Mouse (Mus musculus) myocyte (in vitro differentiated cells): ENCODE measurements at regions not wholly inside any gene's neighbourhood (a gene's known extent, or its start where the extent isn't known, plus 50 kb on each side); places are given as distances from the start of the nearest gene placed in this dataset.

ENCODE experiments used
- H3K27me3 ChIP-seq: one replicate; pipeline ENCODE4 v1.6.1; 2011; ENCODE audit not compliant: control insufficient read depth, insufficient read depth, insufficient read length
- H3K36me3 ChIP-seq: one replicate; pipeline ENCODE4 v1.6.1; 2011; ENCODE audit not compliant: control insufficient read depth, insufficient read depth
- H3K4me2 ChIP-seq: one replicate; pipeline ENCODE4 v1.6.1; 2011; ENCODE audit warnings: low read depth, control low read depth
- H3K4me3 ChIP-seq: one replicate; pipeline ENCODE4 v1.5.1; 2011; ENCODE audit warnings: mild to moderate bottlenecking, control low read depth, moderate library complexity
- H3K79me2 ChIP-seq: one replicate; pipeline ENCODE4 v1.6.1; 2011; ENCODE audit not compliant: control insufficient read depth, insufficient read depth
- H3ac ChIP-seq: one replicate; pipeline ENCODE4 v1.6.1; 2011; ENCODE audit not compliant: control insufficient read depth, insufficient read length
- CEBPB ChIP-seq: IDR thresholded peaks from 2 replicates; pipeline ENCODE4 v1.6.1; 2011; ENCODE audit warnings: mild to moderate bottlenecking, moderate library complexity; ENCODE audit not compliant: poor library complexity, insufficient read depth, severe bottlenecking
- E2F4 ChIP-seq: IDR thresholded peaks from one replicate; pipeline ENCODE4 v1.6.1; 2011; ENCODE audit warnings: mild to moderate bottlenecking, control low read depth, moderate library complexity; ENCODE audit not compliant: insufficient read depth
- MAX ChIP-seq: IDR thresholded peaks from one replicate; pipeline ENCODE4 v1.6.1; 2011; ENCODE audit warnings: low read depth, mild to moderate bottlenecking, control low read depth
- MYOD1 ChIP-seq, 3 experiments: IDR thresholded peaks; one replicate each; pipeline ENCODE4 v1.6.1; 2011; ENCODE audit warnings: control low read depth in 2 of 3, low read depth in 2 of 3, mild to moderate bottlenecking in 2 of 3, moderate library complexity in 1 of 3; ENCODE audit not compliant: insufficient read length in 2 of 3, control insufficient read depth in 1 of 3
- MYOG ChIP-seq, 3 experiments: IDR thresholded peaks; one replicate each; pipeline ENCODE4 v1.6.1; 2011; ENCODE audit warnings: control low read depth in 2 of 3, low read depth in 2 of 3, mild to moderate bottlenecking in 2 of 3; ENCODE audit not compliant: insufficient read length in 2 of 3, control insufficient read depth in 1 of 3, insufficient read depth in 1 of 3
- POLR2A ChIP-seq: IDR thresholded peaks from one replicate; pipeline ENCODE4 v1.6.1; 2011; ENCODE audit warnings: low read depth, mild to moderate bottlenecking, control low read depth, moderate library complexity; ENCODE audit not compliant: insufficient read length
- POLR2AphosphoS2 ChIP-seq: IDR thresholded peaks from one replicate; pipeline ENCODE4 v1.6.1; 2011; ENCODE audit warnings: low read depth, control low read depth; ENCODE audit not compliant: insufficient read length
- REST ChIP-seq: IDR thresholded peaks from one replicate; pipeline ENCODE4 v1.6.1; 2011; ENCODE audit warnings: mild to moderate bottlenecking, control low read depth, moderate library complexity; ENCODE audit not compliant: insufficient read depth, insufficient read length
- SRF ChIP-seq: IDR thresholded peaks from one replicate; pipeline ENCODE4 v1.6.1; 2011; ENCODE audit warnings: low read depth; ENCODE audit not compliant: control insufficient read depth, insufficient read length
- TCF12 ChIP-seq: IDR thresholded peaks from one replicate; pipeline ENCODE4 v1.6.1; 2011; ENCODE audit warnings: mild to moderate bottlenecking, control low read depth; ENCODE audit not compliant: poor library complexity, insufficient read depth, severe bottlenecking
- TCF3 ChIP-seq: IDR thresholded peaks from one replicate; pipeline ENCODE4 v1.6.1; 2011; ENCODE audit warnings: low read depth, control low read depth; ENCODE audit not compliant: insufficient read length
- USF1 ChIP-seq: IDR thresholded peaks from one replicate; pipeline ENCODE4 v1.6.1; 2011; ENCODE audit warnings: low read depth, mild to moderate bottlenecking, control low read depth, moderate library complexity

DNA sequence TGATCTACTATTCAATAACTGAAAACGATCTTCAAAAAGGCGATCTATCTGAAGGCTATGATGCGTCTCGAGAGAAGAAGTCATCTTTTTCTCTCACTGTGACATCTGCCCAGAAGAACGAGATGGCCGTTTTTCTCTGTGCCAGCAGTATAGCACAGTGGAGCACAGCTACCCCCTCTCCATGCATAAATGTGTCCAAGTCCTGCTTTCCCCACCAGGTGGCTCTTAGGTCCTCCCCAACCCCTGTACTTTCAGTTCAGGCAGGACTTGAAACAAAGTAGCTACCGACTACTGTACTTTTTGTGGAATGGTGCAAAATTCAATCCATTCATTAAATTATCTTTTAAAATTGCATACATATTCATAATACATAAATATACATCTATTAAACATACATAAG is 123.2 kb upstream of the Try4 start:
- no peaks in the 10 kb centered on the region for H3K36me3 ChIP-seq
- H3K79me2 ChIP-seq, result no peaks in the 10 kb centered on the region
- TF ChIP-seq MYOD1 (IDR thresholded peaks at IDR 0.05; ENCODE audit: control insufficient read depth in 1 of 3, insufficient read length in 2 of 3, low read depth in 2 of 3), result no peak
- TF ChIP-seq MYOG (IDR thresholded peaks at IDR 0.05; ENCODE audit: control insufficient read depth in 1 of 3, insufficient read depth in 1 of 3, insufficient read length in 2 of 3, low read depth in 2 of 3), result no peak
- no peak for TF ChIP-seq POLR2A
- TF ChIP-seq POLR2AphosphoS2, result no peak
- TF ChIP-seq SRF, result no peak
- TF ChIP-seq MAX, result no peak
- no peak for TF ChIP-seq TCF12
- no peak for TF ChIP-seq TCF3
- no peak for TF ChIP-seq REST
- no peak for TF ChIP-seq CEBPB
- TF ChIP-seq USF1, result no peak
- no peak for TF ChIP-seq E2F4
- no peak overlapping the region for H3ac ChIP-seq
- no peak overlapping the region for H3K4me2 ChIP-seq
- no peak overlapping the region for H3K4me3 ChIP-seq
- H3K27me3 ChIP-seq, result no peaks in the 10 kb centered on the region

DNA sequence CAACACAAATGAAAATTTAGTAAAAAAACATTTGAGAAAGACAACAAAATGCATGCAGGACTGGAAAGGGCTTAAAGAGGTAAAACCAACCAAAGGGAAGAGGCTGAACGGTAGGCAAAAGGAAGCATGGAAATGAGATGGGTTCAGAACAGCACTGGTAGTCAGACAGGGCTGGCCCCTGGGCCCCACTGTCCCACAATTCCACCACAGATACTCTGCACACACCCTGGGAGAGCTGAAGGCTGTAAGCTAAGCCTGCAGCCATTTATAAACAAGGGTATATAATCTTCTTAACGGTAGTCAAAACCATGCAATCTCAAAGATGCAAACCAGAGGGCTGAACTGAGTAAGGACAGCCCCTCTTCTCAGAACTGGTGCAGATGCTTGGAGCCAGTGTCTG is 124.0 kb upstream of the Try4 start:
- Histone ChIP-seq H3K79me2 (no peaks in the 10 kb centered on the region), H3K36me3 (no peaks in the 10 kb centered on the region), H3K27me3 (no peaks in the 10 kb centered on the region), H3K4me3 (no peak overlapping the region), H3K4me2 (no peak overlapping the region), H3ac (no peak overlapping the region)
- TF ChIP-seq POLR2AphosphoS2 (no peak), POLR2A (no peak), SRF (no peak), MAX (no peak), REST (no peak), CEBPB (no peak), E2F4 (no peak), USF1 (no peak), TCF3 (no peak), TCF12 (no peak), MYOD1 (IDR thresholded peaks at IDR 0.05; ENCODE audit: control insufficient read depth in 1 of 3, insufficient read length in 2 of 3, low read depth in 2 of 3) (no peak), MYOG (IDR thresholded peaks at IDR 0.05; ENCODE audit: control insufficient read depth in 1 of 3, insufficient read depth in 1 of 3, insufficient read length in 2 of 3, low read depth in 2 of 3) (no peak)

DNA sequence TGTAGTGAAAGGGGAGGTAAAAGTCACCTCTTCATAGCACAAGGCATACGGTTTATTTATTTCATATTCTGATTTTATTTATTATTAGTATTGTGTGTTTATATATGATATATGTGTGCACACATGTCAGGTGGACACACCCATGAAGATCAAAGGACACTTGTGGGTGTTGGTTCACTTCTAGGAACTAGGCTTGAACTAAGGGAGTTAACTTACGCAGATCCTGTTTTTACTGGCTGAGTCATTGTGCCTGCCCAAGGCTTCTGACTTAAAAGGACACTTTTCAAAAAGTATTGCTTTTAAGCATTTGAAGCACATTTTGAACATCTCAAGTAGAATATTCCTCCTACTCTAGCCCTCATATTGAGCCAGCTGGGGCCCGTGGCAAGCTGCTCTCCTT is 124.9 kb upstream of the Try4 start:
- Histone ChIP-seq H3K4me2 (no peak overlapping the region), H3K4me3 (no peak overlapping the region), H3K79me2 (no peaks in the 10 kb centered on the region), H3K36me3 (no peaks in the 10 kb centered on the region), H3K27me3 (no peaks in the 10 kb centered on the region), H3ac (no peak overlapping the region)
- TF ChIP-seq TCF3 (no peak), TCF12 (no peak), REST (no peak), MYOD1 (IDR thresholded peaks at IDR 0.05; ENCODE audit: control insufficient read depth in 1 of 3, insufficient read length in 2 of 3, low read depth in 2 of 3) (no peak)

DNA sequence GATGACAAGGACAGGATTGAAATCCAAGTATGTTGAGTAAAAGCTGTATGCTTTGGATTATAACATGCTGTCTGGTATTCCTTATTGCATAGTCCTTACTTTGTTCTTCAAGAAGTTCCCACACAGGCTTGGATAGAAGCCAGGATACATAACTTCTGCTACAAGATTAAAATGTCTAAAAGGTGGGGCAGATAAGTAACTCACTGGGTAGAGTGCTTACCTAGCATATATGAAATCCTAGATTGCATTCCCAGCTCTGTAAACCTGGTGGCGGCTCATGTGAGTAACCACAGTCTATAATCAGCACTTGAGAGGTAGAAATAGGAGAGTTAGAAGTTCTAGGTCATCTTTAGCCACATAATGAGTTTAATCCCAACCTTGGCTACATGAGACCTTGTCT is 126.0 kb upstream of the Try4 start:
- Histone ChIP-seq H3K36me3 (no peaks in the 10 kb centered on the region), H3K27me3 (no peaks in the 10 kb centered on the region), H3ac (no peak overlapping the region), H3K4me2 (no peak overlapping the region), H3K79me2 (no peaks in the 10 kb centered on the region), H3K4me3 (no peak overlapping the region)
- TF ChIP-seq MAX (no peak), USF1 (no peak), POLR2A (no peak), SRF (no peak)

DNA sequence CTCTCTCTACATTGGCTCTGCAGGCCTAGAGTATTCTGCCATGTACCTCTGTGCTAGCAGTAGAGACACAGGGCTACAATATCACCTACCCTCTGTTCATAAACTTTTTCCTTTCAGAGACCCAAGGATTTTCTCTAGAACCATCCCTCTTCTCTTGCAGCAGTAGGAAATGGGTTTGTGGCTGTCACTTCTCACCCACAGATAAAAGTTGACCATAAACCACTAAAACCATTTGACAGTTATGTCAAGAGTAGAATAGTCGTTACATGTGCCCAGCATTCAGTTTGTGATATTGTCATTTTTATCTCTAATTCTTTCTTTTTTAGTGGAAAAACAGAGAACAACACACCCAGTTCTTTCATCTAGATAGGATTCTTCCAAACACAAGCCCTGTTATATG is 128.2 kb upstream of the 2210010C04Rik start:
- Histone ChIP-seq H3K36me3 (no peaks in the 10 kb centered on the region), H3K4me2 (no peak overlapping the region), H3K27me3 (no peaks in the 10 kb centered on the region), H3K79me2 (no peaks in the 10 kb centered on the region), H3ac (no peak overlapping the region), H3K4me3 (no peak overlapping the region)
- TF ChIP-seq MYOD1 (IDR thresholded peaks at IDR 0.05; ENCODE audit: control insufficient read depth in 1 of 3, insufficient read length in 2 of 3, low read depth in 2 of 3) (no peak), POLR2A (no peak), TCF12 (no peak), MAX (no peak)
